Mouse (Mus musculus) cerebellum, postnatal 14 days (tissue): ENCODE data around the gene Hnrnpa3.
"Not testable (repeated sequence)": the region's sequence is repeated elsewhere in the genome, so short reads cannot be mapped to it uniquely, and the experiment has no call there.

Experiments
- DNase-seq, 2 experiments: peaks; one replicate each; pipeline ENCODE4 v3.0.0; 2021; ENCODE audit warnings: mixed read lengths in 2 of 2

Hnrnpa3 gene

GRCm38 (mm10) chr2:75658727-75659628 is at the start of gene Hnrnpa3:
Hnrnpa3 (plus strand) TSS chr2:75659261.
- DNase-seq: peak; percentile 99

- DNase-seq: no peak
Measured at GRCm38 (mm10) chr2:75609971-75610370, 49.1 kb upstream of the Hnrnpa3 start.

- DNase-seq: not testable (repeated sequence)
Measured at GRCm38 (mm10) chr2:75610602-75611001, 48.5 kb upstream of the Hnrnpa3 start.

- DNase-seq: no peak
Measured at GRCm38 (mm10) chr2:75611041-75611805, 47.8 kb upstream of the Hnrnpa3 start.

GRCm38 (mm10) chr2:75612006-75612405 is 47.1 kb upstream of the Hnrnpa3 start:
- DNase-seq: no peak

- DNase-seq: no peak
Measured at GRCm38 (mm10) chr2:75612981-75613567, 46.0 kb upstream of the Hnrnpa3 start.

- no peak for DNase-seq
Measured at GRCm38 (mm10) chr2:75614577-75614976, 44.5 kb upstream of the Hnrnpa3 start.

GRCm38 (mm10) chr2:75616911-75617310 is 42.1 kb upstream of the Hnrnpa3 start:
- no peak for DNase-seq

GRCm38 (mm10) chr2:75618712-75619111 is 40.3 kb upstream of the Hnrnpa3 start:
- DNase-seq: no peak

GRCm38 (mm10) chr2:75621873-75622654 is 37.0 kb upstream of the Hnrnpa3 start:
- no peak for DNase-seq

- DNase-seq: no peak
Measured at GRCm38 (mm10) chr2:75625086-75625485, 34.0 kb upstream of the Hnrnpa3 start.

- no peak for DNase-seq
Measured at GRCm38 (mm10) chr2:75626597-75627440, 32.2 kb upstream of the Hnrnpa3 start.

- DNase-seq: no peak
Measured at GRCm38 (mm10) chr2:75628487-75628886, 30.6 kb upstream of the Hnrnpa3 start.

GRCm38 (mm10) chr2:75631421-75631820 is 27.6 kb upstream of the Hnrnpa3 start:
- DNase-seq: no peak

GRCm38 (mm10) chr2:75632043-75632442 is 27.0 kb upstream of the Hnrnpa3 start:
- no peak for DNase-seq

GRCm38 (mm10) chr2:75632721-75633181 is 26.3 kb upstream of the Hnrnpa3 start:
- DNase-seq: no peak

- no peak for DNase-seq
Measured at GRCm38 (mm10) chr2:75633381-75633780, 25.7 kb upstream of the Hnrnpa3 start.

GRCm38 (mm10) chr2:75633784-75634183 is 25.3 kb upstream of the Hnrnpa3 start:
- DNase-seq: no peak

- not testable (repeated sequence) for DNase-seq
Measured at GRCm38 (mm10) chr2:75634431-75634830, 24.6 kb upstream of the Hnrnpa3 start.

GRCm38 (mm10) chr2:75636261-75637054 is 22.6 kb upstream of the Hnrnpa3 start:
- DNase-seq: peak in 1 of 2 experiments; percentile 28

GRCm38 (mm10) chr2:75637055-75637304 is 22.1 kb upstream of the Hnrnpa3 start:
- not testable (repeated sequence) for DNase-seq
